Mouse (Mus musculus) ES-Bruce4 (cell line): ENCODE data around the gene E430018J23Rik.

Source experiments
- CTCF ChIP-seq: IDR thresholded peaks from one replicate; pipeline ENCODE4 v1.8.1; 2011; ENCODE audit warnings: low read depth, low read length
- EP300 ChIP-seq: IDR thresholded peaks from 2 replicates; pipeline ENCODE4 v1.6.1; 2011; ENCODE audit warnings: low read depth, low read length; ENCODE audit not compliant: insufficient read depth
- POLR2A ChIP-seq: IDR thresholded peaks from one replicate; pipeline ENCODE4 v1.8.1; 2011; ENCODE audit warnings: low read length; ENCODE audit not compliant: insufficient read depth

- TF ChIP-seq POLR2A (no peak), CTCF (no peak), EP300 (no peak)
Measured at GRCm38 (mm10) chr7:127345512-127346325, 47.7 kb downstream of the E430018J23Rik start, which contains the start of gene Zfp768.
